Mouse (Mus musculus) hindbrain, embryonic 12.5 days (tissue): ENCODE results near the gene Gm20388. TPM values are rescaled to one million over a fixed set of nuclear protein-coding genes. Genes with fewer than 3 reads are reported as not detected.

Source experiments
- ATAC-seq: fragments of 200-750 bp; cut with Nextera tagmentation; 2 replicates; pipeline ENCODE4 v1.8.0; 2017; ENCODE audit warnings: moderate TSS enrichment; ENCODE audit not compliant: low FRiP score
- H3K27ac ChIP-seq: fragments of 300-500 bp; sonication (generic); 2 replicates; pipeline ENCODE4 v1.5.1; 2016; ENCODE audit warnings: mild to moderate bottlenecking
- H3K27me3 ChIP-seq: fragments of 300-500 bp; sonication (generic); 2 replicates; pipeline ENCODE4 v1.6.1; 2016; ENCODE audit warnings: mild to moderate bottlenecking
- H3K36me3 ChIP-seq: fragments of 300-500 bp; sonication (generic); 2 replicates; pipeline ENCODE4 v1.6.1; 2016; ENCODE audit warnings: mild to moderate bottlenecking
- H3K4me1 ChIP-seq: fragments of 300-500 bp; sonication (generic); 2 replicates; pipeline ENCODE4 v1.6.1; 2016
- H3K4me2 ChIP-seq: fragments of 300-500 bp; sonication (generic); replicated peaks from 2 replicates; pipeline ENCODE4 v1.6.1; 2016; ENCODE audit warnings: mild to moderate bottlenecking
- H3K4me3 ChIP-seq: fragments of 300-500 bp; sonication (generic); 2 replicates; pipeline ENCODE4 v1.5.1; 2016; ENCODE audit warnings: mild to moderate bottlenecking
- H3K9ac ChIP-seq: fragments of 300-500 bp; sonication (generic); 2 replicates; pipeline ENCODE4 v1.6.1; 2016; ENCODE audit warnings: mild to moderate bottlenecking, moderate library complexity
- H3K9me3 ChIP-seq: fragments of 300-500 bp; sonication (generic); replicated peaks from 2 replicates; pipeline ENCODE4 v1.6.1; 2016; ENCODE audit warnings: mild to moderate bottlenecking
- WGBS: fragments of 180-500 bp; shearing (Covaris S2); methylation state at CpG from one replicate; pipeline ENCODE4 v1.1.7; 2016; 5-methylcytosine and 5-hydroxymethylcytosine counted together
- polyA plus RNA-seq: library from polyadenylated mRNA; unstranded; fragments of >200 nt; fragmentation: Nextera tagmentation; extraction: Ambion mirVana; gene quantifications from 2 replicates; pipeline ENCODE4 v1.2.1, GENCODE M21; 2016

Gene Gm20388
- polyA plus RNA-seq, 1 experiment from 2014 or later = not detected

DNA sequence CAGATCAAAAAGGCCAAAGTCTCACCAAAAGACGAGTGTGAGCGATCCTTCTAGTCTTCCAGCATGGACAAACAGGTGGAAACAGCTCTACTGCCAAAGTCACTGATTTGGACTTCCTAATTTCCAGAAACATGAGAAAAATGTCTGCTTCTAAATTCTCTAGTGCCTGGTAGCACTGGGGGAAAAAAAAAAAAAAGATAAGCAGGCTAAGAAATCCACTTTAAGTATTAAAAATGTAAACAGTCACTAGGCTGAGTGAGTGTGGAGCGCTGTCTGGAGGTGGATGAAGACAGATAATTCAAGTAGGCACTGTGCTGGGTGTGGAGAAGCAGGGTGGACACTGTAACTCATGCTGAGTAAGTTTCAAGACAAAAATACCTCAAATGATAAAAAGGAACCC lies 3025.3 kb downstream of the Gm20388 start:
- no peak for ATAC-seq
- Histone ChIP-seq H3K4me2 (no peak overlapping the region), H3K9ac (no peak overlapping the region), H3K27ac (no peak overlapping the region), H3K9me3 (no peaks in the 10 kb centered on the region), H3K4me3 (no peak overlapping the region), H3K4me1 (peaks cover 31% of the 10 kb centered on the region), H3K27me3 (no peaks in the 10 kb centered on the region), H3K36me3 (no peaks in the 10 kb centered on the region)
- 89% methylated on average over 3 of the region's 3 CpGs for WGBS

DNA sequence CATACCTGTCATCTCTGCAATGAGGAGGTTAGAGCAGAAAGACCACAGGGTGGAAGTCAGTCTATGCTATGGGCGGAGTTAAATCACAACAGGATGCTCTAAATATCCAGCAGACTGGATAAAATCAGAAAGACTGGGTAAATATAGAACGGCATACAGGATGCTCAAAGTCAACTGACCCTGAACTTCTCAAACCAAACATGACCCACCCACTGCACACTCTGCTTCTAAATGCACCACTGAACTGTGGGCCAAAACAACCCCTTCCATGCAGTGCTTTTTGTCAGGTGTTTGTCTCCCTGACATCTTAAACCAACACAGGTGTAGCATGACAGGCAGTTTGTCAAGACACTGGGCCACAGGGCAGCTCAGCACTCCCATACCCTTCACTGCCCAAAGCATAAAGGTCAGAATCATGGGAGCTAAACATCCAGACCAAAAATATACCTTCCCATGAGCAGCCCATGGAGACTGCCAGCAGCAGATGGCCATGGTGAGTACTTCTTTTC lies 3027.0 kb downstream of the Gm20388 start:
- 89% methylated on average over 2 of the region's 2 CpGs for WGBS
- Histone ChIP-seq H3K4me3 (no peak overlapping the region), H3K27ac (no peak overlapping the region), H3K4me1 (peaks cover 25% of the 10 kb centered on the region), H3K4me2 (no peak overlapping the region), H3K36me3 (no peaks in the 10 kb centered on the region), H3K9me3 (no peaks in the 10 kb centered on the region), H3K27me3 (no peaks in the 10 kb centered on the region), H3K9ac (no peak overlapping the region)
- no peak for ATAC-seq

DNA sequence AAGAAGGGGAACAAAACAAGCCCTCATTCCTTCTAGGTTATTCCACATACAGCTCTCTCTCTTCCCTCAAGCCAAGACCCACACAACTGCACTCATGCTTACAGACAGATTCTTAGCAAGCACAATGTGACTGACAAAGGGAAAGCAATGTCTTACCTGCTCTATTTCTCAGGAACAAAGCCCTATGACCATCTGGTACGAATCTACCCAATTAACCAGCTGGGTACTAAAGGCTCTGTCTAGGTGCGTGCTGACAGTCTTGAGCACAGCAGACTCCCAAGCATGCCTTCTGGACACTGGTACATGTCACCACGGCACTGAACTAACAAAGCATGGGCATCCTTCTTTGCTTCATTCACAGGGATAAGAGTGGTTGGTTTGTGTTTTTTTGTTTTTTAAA lies 3027.5 kb downstream of the Gm20388 start:
- H3K9ac ChIP-seq = no peak overlapping the region
- WGBS = 58% methylated on average over 3 of the region's 3 CpGs
- peak overlapping the region; percentile 40; the same call in 1 of the 2 replicates for H3K27ac ChIP-seq
- peaks cover 25% of the 10 kb centered on the region for H3K4me1 ChIP-seq
- H3K27me3 ChIP-seq = no peaks in the 10 kb centered on the region
- H3K4me2 ChIP-seq = no peak overlapping the region
- H3K9me3 ChIP-seq = no peaks in the 10 kb centered on the region
- no peak for ATAC-seq
- H3K4me3 ChIP-seq = no peak overlapping the region
- no peaks in the 10 kb centered on the region for H3K36me3 ChIP-seq

DNA sequence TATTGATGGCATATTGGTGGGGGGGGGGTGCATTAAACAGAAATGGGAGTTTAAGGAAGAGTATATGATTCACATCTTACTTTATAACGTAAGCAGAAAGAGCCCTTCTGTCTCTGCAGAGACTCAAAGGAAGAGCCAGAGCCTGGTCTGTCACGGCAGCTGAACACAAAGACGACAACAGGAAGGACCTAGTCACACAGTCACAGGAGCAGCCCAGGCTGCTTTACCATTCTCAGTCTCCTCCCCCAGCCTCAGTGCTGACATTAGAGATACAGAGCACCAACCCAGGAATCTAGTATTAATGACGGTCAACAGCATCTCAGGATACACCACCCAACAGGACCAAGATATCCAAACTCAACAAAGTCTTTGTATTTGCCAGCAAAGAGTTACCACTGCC lies 3027.9 kb downstream of the Gm20388 start:
- no peak for ATAC-seq
- Histone ChIP-seq H3K36me3 (no peaks in the 10 kb centered on the region), H3K4me3 (no peak overlapping the region)

DNA sequence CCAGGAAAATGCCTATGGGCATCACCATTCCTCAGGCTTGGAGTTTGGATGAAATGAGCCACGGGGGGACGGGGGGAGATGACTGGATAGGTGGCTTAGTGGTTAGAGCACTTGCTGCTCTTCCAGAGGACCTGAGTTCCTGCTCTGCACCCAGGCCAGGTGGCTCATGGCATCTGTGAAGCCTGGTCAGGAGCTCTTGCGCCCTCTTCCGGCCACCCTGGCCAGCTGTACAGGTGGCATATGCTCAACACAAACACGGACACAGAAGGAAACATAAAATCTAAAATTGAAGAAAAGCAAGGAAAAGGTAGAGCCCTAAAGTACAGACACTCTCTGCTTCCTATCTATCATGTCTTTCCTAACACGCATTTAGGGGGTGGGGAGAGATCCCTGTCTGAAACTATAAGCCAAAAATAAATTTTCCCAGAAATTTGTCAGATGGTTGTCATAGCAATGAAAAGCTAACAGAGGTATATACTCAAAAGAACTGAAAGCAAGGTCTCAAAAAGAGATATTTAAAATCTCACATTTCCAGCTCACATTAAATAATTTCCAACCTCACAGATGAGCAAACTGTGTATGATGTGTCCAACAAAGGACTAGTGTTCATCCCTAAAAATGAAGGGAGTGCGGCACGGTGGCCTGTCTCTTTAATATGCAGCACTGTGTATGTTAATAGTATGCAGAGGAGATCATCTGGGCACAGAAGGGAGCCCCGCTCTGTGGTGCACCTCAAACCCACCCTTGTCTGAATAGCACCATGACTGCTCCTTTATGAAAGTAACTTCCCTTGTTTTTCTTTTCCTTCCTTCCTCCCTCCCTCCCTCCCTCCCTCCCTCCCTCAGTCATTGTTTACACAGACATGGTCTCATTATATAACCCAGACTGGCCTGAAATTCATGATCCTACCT lies 3032.4 kb downstream of the Gm20388 start:
- Histone ChIP-seq H3K36me3 (no peaks in the 10 kb centered on the region), H3K9me3 (no peaks in the 10 kb centered on the region), H3K27me3 (no peaks in the 10 kb centered on the region), H3K27ac (no peak overlapping the region; the same call in 1 of the 2 replicates), H3K4me1 (peaks cover 14% of the 10 kb centered on the region), H3K4me3 (no peak overlapping the region), H3K9ac (no peak overlapping the region), H3K4me2 (no peak overlapping the region)
- 76% methylated on average over 9 of the region's 9 CpGs for WGBS
- ATAC-seq = no peak

More for the DNA sequence above, 3027.9 kb downstream of the Gm20388 start:
- Histone ChIP-seq H3K27ac (no peak overlapping the region), H3K4me1 (peaks cover 28% of the 10 kb centered on the region), H3K4me2 (no peak overlapping the region), H3K9me3 (no peaks in the 10 kb centered on the region), H3K9ac (no peak overlapping the region), H3K27me3 (no peaks in the 10 kb centered on the region)
- 42% methylated on average over 4 of the region's 4 CpGs for WGBS

DNA sequence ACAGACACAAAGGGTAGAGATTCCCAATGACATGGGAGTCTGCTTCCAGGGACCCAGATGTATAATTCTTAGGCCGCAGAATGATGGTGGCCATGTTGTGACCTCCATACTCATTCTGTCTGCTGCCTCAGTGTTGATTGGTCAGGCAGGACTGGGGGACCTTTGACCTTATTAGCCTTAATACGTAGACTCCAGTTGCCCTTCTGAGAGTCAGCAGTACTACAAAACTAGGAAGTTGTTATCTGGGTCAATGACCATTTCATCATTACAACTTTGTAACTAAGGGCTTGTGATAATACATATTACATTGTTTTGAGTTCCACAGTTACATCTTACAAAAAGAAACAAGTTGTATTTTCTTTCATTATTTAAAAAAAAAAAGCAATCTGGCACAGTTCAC lies 3035.1 kb downstream of the Gm20388 start:
- Histone ChIP-seq H3K27ac (no peak overlapping the region), H3K36me3 (no peaks in the 10 kb centered on the region), H3K4me1 (peaks cover 11% of the 10 kb centered on the region), H3K4me3 (no peak overlapping the region), H3K27me3 (no peaks in the 10 kb centered on the region), H3K9me3 (no peaks in the 10 kb centered on the region), H3K9ac (no peak overlapping the region), H3K4me2 (no peak overlapping the region)
- ATAC-seq = no peak
- 60% methylated on average over 2 of the region's 2 CpGs for WGBS

DNA sequence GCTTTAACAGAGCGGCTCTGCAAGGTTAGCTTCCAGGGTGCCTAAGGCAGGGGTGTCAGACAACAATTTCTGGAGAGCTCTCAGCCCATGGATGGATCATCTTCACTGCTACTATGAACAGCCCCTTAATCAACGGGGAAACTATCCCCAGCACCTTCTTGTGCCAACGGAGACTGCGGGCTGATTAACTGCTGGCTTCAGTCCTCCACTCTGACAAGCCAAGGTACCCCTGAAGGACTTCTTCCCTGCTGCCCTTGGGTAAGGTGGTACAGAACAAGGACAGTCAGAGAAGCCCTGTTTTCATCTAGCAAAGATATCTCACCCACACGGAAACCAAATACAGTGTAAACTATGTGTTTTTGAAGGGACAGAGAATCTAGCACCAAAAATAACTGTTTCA lies 3039.1 kb downstream of the Gm20388 start:
- no peak overlapping the region for H3K27ac ChIP-seq
- no peak overlapping the region for H3K4me3 ChIP-seq
- no peak overlapping the region for H3K9ac ChIP-seq

DNA sequence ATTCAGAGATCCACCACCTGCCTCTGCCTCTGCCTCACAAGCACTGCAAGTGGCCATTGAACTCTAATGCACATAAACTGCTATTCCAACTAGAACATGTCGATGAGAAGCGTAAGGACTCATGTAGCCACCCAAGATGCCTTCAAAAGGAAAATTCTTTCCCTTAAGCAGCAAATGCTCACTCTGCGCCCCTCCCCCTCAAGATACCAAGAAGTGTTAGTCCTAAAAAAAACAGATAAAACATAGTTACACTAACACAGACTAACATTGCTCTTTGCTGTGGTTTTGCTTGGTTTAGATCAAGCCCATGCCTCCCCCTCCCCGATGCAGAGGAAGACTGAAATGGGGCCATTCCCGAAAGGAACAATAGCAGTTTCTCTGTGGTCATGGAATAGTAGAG lies 3040.8 kb downstream of the Gm20388 start:
- ATAC-seq = no peak
- H3K9ac ChIP-seq = no peak overlapping the region
- H3K4me3 ChIP-seq = no peak overlapping the region
- peaks cover 4% of the 10 kb centered on the region for H3K4me1 ChIP-seq
- no peaks in the 10 kb centered on the region for H3K27me3 ChIP-seq
- H3K4me2 ChIP-seq = no peak overlapping the region
- H3K27ac ChIP-seq = no peak overlapping the region
- no peaks in the 10 kb centered on the region for H3K9me3 ChIP-seq
- no peaks in the 10 kb centered on the region for H3K36me3 ChIP-seq
- WGBS = 95% methylated on average over 5 of the region's 5 CpGs

More for the DNA sequence above, 3039.1 kb downstream of the Gm20388 start:
- no peaks in the 10 kb centered on the region for H3K9me3 ChIP-seq
- peaks cover 4% of the 10 kb centered on the region for H3K4me1 ChIP-seq
- ATAC-seq = no peak
- no peak overlapping the region for H3K4me2 ChIP-seq
- WGBS = 85% methylated on average over 5 of the region's 5 CpGs
- H3K36me3 ChIP-seq = no peaks in the 10 kb centered on the region
- no peaks in the 10 kb centered on the region for H3K27me3 ChIP-seq

DNA sequence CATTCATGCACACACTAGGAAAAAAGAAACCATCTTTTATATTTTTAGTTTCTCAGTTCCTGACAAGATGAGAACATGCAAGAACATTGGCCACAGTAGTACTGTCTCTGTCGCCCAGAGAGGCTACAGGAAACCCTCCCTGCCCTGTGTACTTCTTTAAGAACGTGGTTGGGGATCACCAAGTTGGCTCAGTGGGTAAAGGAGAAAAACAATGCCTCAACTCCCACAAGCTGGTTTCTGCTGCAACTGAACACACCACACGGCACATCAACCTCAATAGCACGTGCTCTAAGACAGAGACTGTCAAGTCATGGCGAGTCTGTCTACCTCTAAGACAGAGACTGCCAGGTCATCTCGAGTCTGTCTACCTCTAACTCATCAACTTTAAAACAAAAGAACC lies 3042.4 kb downstream of the Gm20388 start:
- peaks cover 4% of the 10 kb centered on the region for H3K4me1 ChIP-seq
- no peak overlapping the region for H3K4me3 ChIP-seq
- no peak overlapping the region for H3K9ac ChIP-seq
- 86% methylated on average over 6 of the region's 6 CpGs for WGBS
- no peaks in the 10 kb centered on the region for H3K9me3 ChIP-seq
- no peak overlapping the region for H3K27ac ChIP-seq
- no peaks in the 10 kb centered on the region for H3K36me3 ChIP-seq
- no peak for ATAC-seq
- H3K27me3 ChIP-seq = no peaks in the 10 kb centered on the region
- H3K4me2 ChIP-seq = no peak overlapping the region

DNA sequence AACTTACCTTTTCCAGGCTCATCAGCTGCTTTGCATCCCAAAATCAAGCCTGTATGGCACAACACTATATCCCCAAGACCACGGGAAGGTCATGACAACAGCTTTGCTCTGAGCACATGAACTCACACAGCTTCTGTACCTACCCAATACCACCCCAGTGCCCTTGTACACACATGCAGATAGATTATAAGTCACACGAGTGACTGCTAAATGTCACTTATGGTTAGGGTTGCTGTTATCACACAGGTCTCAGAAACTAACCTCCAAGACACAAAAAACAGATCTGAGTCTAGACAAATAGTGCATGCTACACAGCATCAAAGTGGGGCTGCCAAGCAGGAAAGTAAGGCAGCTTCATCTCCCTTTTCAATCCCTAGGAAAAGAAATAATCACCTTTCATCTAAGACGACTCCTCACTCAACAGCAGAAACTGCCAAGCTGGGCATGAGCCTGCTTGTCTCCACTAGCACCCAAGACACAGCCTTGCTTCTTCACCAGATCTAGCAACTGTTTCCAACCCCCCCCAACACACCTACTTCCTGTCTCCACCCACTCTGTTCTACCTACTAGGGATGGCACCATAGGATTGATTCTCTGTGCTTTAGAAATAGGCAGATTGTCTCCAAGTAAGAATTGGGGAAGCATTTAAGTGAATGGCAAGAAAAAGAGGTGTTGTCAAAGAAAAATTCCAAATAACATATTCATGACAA lies 3043.6 kb downstream of the Gm20388 start:
- WGBS = 88% methylated on average over 3 of the region's 3 CpGs
- Histone ChIP-seq H3K9me3 (no peaks in the 10 kb centered on the region), H3K9ac (no peak overlapping the region), H3K4me1 (peaks cover 2% of the 10 kb centered on the region), H3K4me3 (no peak overlapping the region), H3K4me2 (no peak overlapping the region), H3K27me3 (no peaks in the 10 kb centered on the region), H3K27ac (no peak overlapping the region), H3K36me3 (no peaks in the 10 kb centered on the region)
- no peak for ATAC-seq

DNA sequence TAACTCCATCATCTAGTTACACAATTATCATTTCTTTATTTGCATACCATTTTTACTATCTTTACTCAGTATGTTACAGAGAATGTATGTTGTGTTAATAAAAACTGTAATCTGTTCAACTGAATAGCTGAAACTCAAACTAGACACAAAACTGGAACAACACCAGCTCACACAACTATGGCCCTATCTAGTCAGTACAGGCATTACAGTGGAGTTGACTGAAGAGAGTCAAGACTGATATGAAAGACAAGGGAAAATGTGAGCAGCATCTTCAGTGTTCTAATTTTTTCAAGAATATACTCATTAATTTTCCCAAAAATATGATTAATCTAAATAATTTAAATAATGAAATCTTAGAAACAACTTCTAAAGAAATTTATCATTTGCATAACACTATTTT lies 3044.6 kb downstream of the Gm20388 start:
- no peak overlapping the region for H3K9ac ChIP-seq
- ATAC-seq = no peak
- H3K36me3 ChIP-seq = no peaks in the 10 kb centered on the region
- H3K27ac ChIP-seq = no peak overlapping the region
- no peaks in the 10 kb centered on the region; the same call in 1 of the 2 replicates for H3K4me1 ChIP-seq
- no peak overlapping the region for H3K4me2 ChIP-seq
- no peaks in the 10 kb centered on the region for H3K9me3 ChIP-seq
- no peak overlapping the region for H3K4me3 ChIP-seq
- no peaks in the 10 kb centered on the region for H3K27me3 ChIP-seq

DNA sequence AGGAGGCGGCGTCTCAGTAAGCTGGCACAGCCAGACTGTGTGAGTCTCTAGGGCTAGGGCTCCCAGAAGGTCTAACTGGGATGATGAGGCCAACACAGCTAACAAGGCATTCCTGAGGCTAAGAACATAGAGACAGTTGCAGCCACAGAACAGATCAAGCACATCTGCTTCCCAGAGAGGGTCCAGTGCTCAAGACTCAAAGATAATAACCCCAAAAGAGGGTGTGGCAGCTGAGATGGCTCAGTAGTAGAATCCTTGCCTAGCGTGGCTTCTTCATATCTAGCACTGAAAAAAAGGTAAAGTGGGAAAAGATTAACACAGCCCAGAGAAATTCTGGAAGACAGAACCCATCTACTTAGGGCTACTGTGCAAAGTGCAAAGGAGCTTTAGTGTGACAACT lies 3045.4 kb downstream of the Gm20388 start:
- H3K4me3 ChIP-seq = no peak overlapping the region
- H3K4me1 ChIP-seq = peaks cover 3% of the 10 kb centered on the region
- H3K36me3 ChIP-seq = no peaks in the 10 kb centered on the region
- ATAC-seq = no peak
- H3K9me3 ChIP-seq = no peaks in the 10 kb centered on the region
- no peak overlapping the region for H3K4me2 ChIP-seq
- H3K9ac ChIP-seq = no peak overlapping the region
- no peaks in the 10 kb centered on the region for H3K27me3 ChIP-seq
- H3K27ac ChIP-seq = no peak overlapping the region
- whole genome bisulfite sequencing = 90% methylated on average over 3 of the region's 3 CpGs
